Mouse (Mus musculus): ENCODE results near the gene Cyb5r1.

The Cyb5r1 gene

GRCm38 (mm10) chr1:134458139-134458727, 52.9 kb downstream of the Cyb5r1 start:
- no peak for DNase-seq (ENCODE audit: low read depth, low spot score)

GRCm38 (mm10) chr1:134460294-134461284, 55.2 kb downstream of the Cyb5r1 start:
- no peak for DNase-seq (ENCODE audit: low read depth, low spot score)
